Mouse (Mus musculus) heart, embryonic 12.5 days (tissue): ENCODE measurements around the gene Ldhal6b. TPM values are rescaled to one million over a fixed set of nuclear protein-coding genes. Genes with fewer than 3 reads are reported as not detected.
"Not testable (repeated sequence)": the region's sequence is repeated elsewhere in the genome, so short reads cannot be mapped to it uniquely, and the experiment has no call there.

ENCODE experiments used
- ATAC-seq: fragments of 200-750 bp; cut with Nextera tagmentation; 2 replicates; pipeline ENCODE4 v1.8.0; 2017; ENCODE audit warnings: moderate TSS enrichment, moderate library complexity; ENCODE audit not compliant: insufficient number of reproducible peaks, low FRiP score
- H3K27ac ChIP-seq: fragments of 300-500 bp; sonication (generic); 2 replicates; pipeline ENCODE4 v1.5.1; 2016; ENCODE audit warnings: mild to moderate bottlenecking, moderate library complexity; ENCODE audit not compliant: poor library complexity, severe bottlenecking
- H3K27me3 ChIP-seq: fragments of 300-500 bp; sonication (generic); replicated peaks from 2 replicates; pipeline ENCODE4 v1.6.1; 2016; ENCODE audit warnings: mild to moderate bottlenecking, moderate library complexity
- H3K36me3 ChIP-seq: fragments of 300-500 bp; sonication (generic); 2 replicates; pipeline ENCODE4 v1.6.1; 2016; ENCODE audit warnings: mild to moderate bottlenecking, moderate library complexity
- H3K4me1 ChIP-seq: fragments of 300-500 bp; sonication (generic); replicated peaks from 2 replicates; pipeline ENCODE4 v1.6.1; 2016; ENCODE audit warnings: mild to moderate bottlenecking
- H3K4me2 ChIP-seq: fragments of 300-500 bp; sonication (generic); 2 replicates; pipeline ENCODE4 v1.6.1; 2016; ENCODE audit warnings: mild to moderate bottlenecking, moderate library complexity
- H3K4me3 ChIP-seq: fragments of 300-500 bp; sonication (generic); 2 replicates; pipeline ENCODE4 v1.5.1; 2016; ENCODE audit warnings: mild to moderate bottlenecking
- H3K9ac ChIP-seq: fragments of 300-500 bp; sonication (generic); 2 replicates; pipeline ENCODE4 v1.6.1; 2016; ENCODE audit warnings: mild to moderate bottlenecking, moderate library complexity
- H3K9me3 ChIP-seq: fragments of 300-500 bp; sonication (generic); replicated peaks from 2 replicates; pipeline ENCODE4 v1.6.1; 2016; ENCODE audit warnings: mild to moderate bottlenecking, moderate library complexity
- WGBS: fragments of 180-500 bp; shearing (Covaris S2); methylation state at CpG from one replicate; pipeline ENCODE4 v1.1.7; 2016; 5-methylcytosine and 5-hydroxymethylcytosine counted together
- polyA plus RNA-seq: library from polyadenylated mRNA; unstranded; fragments of >200 nt; fragmentation: Nextera tagmentation; extraction: Ambion mirVana; gene quantifications from 2 replicates; pipeline ENCODE4 v1.2.1, GENCODE M21; 2016

Ldhal6b gene
- polyA plus RNA-seq: not detected in 2 replicates

DNA sequence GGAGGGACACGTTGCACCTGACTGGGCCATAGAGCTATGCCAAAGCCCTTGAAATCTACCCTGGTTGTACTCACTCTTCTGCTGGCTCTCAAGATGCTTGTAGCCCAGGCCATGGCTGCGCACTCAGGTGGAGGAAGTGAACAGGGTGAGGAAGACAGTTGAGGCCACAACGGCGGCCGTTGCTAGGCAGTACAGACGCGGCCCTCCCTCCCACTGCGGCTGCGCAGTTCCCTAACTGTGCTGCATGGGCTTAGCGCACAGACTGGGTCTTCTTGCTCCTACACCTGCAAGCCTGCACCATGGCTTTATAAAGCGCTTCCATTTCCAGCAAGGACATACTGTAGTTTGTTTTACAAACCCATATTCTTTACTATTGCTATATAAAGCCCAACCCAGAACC lies at the start of gene Ldhal6b:
Gene Ldhal6b, minus strand, starts transcription at position 223 of the 400 bp plus-strand sequence.
- WGBS: 96% methylated on average over 11 of the region's 11 CpGs
- no peak within 1 kb of the TSS for H3K4me2 ChIP-seq
- H3K9me3 ChIP-seq: no peaks in the 10 kb centered on the region; the same call in 1 of the 2 replicates
- no peak for ATAC-seq
- no peak within 1 kb of the TSS for H3K27ac ChIP-seq
- H3K4me3 ChIP-seq: no peak within 1 kb of the TSS
- H3K9ac ChIP-seq: no peak within 1 kb of the TSS
- peaks cover 29% of the 10 kb centered on the region; the same call in 1 of the 2 replicates for H3K36me3 ChIP-seq
- H3K27me3 ChIP-seq: no peaks in the 10 kb centered on the region
- peaks cover 24% of the 10 kb centered on the region for H3K4me1 ChIP-seq

DNA sequence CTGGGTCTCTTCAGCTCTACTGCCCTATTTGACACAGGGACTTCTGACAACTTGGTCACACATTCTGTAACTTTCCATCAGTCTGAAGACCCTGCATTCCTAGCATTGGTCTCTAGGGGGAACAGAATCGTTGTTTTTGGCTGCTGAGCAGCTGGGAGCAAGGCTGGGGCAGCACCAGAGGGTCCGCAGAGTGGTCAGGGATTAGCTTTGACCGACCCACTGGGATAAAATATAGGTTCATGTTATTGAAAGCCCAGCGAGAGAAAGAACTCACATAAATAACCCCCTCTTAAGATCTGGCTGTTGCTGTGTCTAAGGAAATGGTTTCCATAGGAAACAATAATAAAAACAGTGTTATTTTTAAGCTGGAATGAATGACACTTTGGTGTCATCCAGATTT lies 48.6 kb upstream of the Ldhal6b start:
- no peak for ATAC-seq
- Histone ChIP-seq H3K4me1 (no peaks in the 10 kb centered on the region), H3K9me3 (no peaks in the 10 kb centered on the region), H3K9ac (no peak overlapping the region), H3K36me3 (no peaks in the 10 kb centered on the region), H3K4me2 (no peak overlapping the region), H3K27me3 (0 out of 2 replicates have a peak, but pooled peaks cover 7% of the 10 kb centered on the region), H3K27ac (no peak overlapping the region), H3K4me3 (no peak overlapping the region)
- WGBS: 45% methylated on average over 4 of the region's 4 CpGs

DNA sequence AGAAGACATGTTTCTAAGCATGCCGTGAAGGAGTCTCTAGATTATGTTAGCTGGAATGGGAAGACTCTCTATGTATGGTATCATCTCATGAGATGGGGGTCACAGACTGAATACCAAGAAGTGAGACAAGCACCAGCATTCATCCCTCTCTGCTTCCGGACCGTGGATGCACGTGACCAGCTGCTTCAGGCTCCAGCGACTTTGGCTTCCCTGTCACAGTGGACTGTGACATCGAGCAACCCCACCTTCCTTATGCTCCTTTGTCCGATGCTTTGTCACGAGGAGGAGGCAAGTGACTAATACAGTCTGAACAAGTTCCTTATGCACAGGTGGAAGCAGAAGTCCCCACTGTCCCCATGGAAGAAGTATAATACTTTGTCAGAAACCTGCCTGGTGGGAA lies 48.2 kb upstream of the Ldhal6b start:
- WGBS: 78% methylated on average over 8 of the region's 8 CpGs
- Histone ChIP-seq H3K9ac (no peak overlapping the region), H3K4me2 (no peak overlapping the region)

DNA sequence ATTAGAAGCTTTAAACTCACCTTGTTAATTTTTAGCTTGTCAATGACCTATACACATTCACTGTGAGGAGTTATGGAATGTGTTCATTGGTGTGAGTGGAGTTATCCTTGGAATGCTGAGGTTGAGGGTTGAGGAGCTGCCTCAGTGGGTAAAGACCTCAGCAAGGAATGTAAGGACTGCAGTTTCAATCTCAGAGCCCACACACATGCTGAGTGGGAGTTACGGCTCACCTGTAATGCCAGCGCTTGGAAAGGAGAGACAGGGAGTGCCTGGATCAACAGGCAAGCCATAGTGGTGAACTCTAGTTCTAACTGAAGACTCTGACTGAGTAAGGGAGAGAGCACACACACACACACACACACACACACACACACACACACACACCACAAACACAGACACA lies 45.3 kb upstream of the Ldhal6b start:
- Histone ChIP-seq H3K27me3 (peaks cover 4% of the 10 kb centered on the region; the same call in 1 of the 2 replicates), H3K9ac (no peak overlapping the region), H3K4me3 (no peak overlapping the region), H3K27ac (no peak overlapping the region), H3K4me1 (no peaks in the 10 kb centered on the region), H3K4me2 (no peak overlapping the region), H3K36me3 (no peaks in the 10 kb centered on the region), H3K9me3 (no peaks in the 10 kb centered on the region)
- ATAC-seq: no peak
- 80% methylated on average over 2 of the region's 2 CpGs for WGBS

More for the DNA sequence above, 48.2 kb upstream of the Ldhal6b start:
- Histone ChIP-seq H3K36me3 (no peaks in the 10 kb centered on the region), H3K27ac (no peak overlapping the region), H3K27me3 (0 out of 2 replicates have a peak, but pooled peaks cover 7% of the 10 kb centered on the region), H3K9me3 (no peaks in the 10 kb centered on the region), H3K4me3 (no peak overlapping the region), H3K4me1 (no peaks in the 10 kb centered on the region)
- ATAC-seq: no peak

DNA sequence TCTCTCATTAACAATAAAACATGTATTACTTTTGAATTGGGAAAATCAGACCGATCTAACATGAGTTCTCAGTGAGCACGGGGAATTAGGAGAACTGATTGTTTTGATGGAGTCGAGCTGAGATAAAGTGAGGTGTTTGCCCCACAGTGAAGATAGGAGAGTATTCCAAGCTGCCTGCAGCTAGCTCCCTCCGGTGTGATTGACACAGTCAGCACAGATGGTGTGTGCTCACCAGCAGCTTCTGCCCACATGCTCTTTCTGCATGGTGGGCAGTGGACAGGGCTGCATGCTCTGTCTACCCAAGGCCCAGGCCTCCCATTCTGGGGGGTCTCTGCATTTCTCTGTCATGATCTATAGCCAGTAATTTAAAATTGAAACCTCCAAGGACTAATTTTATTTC lies 35.1 kb upstream of the Ldhal6b start:
- H3K27me3 ChIP-seq: peaks cover 12% of the 10 kb centered on the region; the same call in 1 of the 2 replicates
- 49% methylated on average over 4 of the region's 4 CpGs for WGBS

DNA sequence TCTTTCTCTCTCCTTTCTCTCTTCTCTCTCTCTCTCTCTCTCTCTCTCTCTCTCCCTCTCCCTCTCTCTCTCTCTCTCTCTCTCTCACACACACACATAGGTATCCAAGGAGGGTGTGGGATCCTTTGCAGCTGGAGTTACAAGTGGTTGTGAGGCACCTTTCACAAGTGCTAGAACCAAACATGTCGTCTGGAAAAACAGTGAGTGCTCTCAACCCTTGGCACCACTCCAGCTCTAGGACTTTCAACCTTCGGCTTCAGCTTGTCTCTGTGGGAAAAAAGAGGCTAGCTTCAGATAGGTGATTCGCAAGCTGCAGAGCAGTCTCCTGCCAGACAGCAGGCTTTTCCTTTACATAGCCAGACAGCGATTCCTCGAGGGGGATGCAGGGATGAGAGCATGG lies 25.2 kb upstream of the Ldhal6b start:
- 31% methylated on average over 5 of the region's 5 CpGs for WGBS
- no peak overlapping the region for H3K27ac ChIP-seq

More for the DNA sequence above, 35.1 kb upstream of the Ldhal6b start:
- Histone ChIP-seq H3K4me2 (no peak overlapping the region), H3K9me3 (no peaks in the 10 kb centered on the region), H3K27ac (no peak overlapping the region), H3K36me3 (no peaks in the 10 kb centered on the region), H3K9ac (no peak overlapping the region), H3K4me1 (peaks cover 3% of the 10 kb centered on the region), H3K4me3 (no peak overlapping the region)
- ATAC-seq: no peak

GRCm38 (mm10) chr17:5443260-5443659 lies 24.7 kb upstream of the Ldhal6b start:
- Histone ChIP-seq H3K27ac (no peak overlapping the region), H3K27me3 (peaks cover 18% of the 10 kb centered on the region), H3K36me3 (no peaks in the 10 kb centered on the region), H3K9ac (no peak overlapping the region), H3K4me2 (no peak overlapping the region), H3K9me3 (no peaks in the 10 kb centered on the region), H3K4me3 (no peak overlapping the region), H3K4me1 (peaks cover 18% of the 10 kb centered on the region)
- no peak for ATAC-seq
- WGBS: 57% methylated on average over 3 of the region's 3 CpGs

More for the DNA sequence above, 25.2 kb upstream of the Ldhal6b start:
- H3K4me2 ChIP-seq: no peak overlapping the region
- no peak overlapping the region for H3K9ac ChIP-seq
- H3K4me3 ChIP-seq: no peak overlapping the region
- peaks cover 17% of the 10 kb centered on the region for H3K4me1 ChIP-seq
- H3K27me3 ChIP-seq: peaks cover 18% of the 10 kb centered on the region
- no peaks in the 10 kb centered on the region for H3K9me3 ChIP-seq
- ATAC-seq: no peak
- H3K36me3 ChIP-seq: no peaks in the 10 kb centered on the region

DNA sequence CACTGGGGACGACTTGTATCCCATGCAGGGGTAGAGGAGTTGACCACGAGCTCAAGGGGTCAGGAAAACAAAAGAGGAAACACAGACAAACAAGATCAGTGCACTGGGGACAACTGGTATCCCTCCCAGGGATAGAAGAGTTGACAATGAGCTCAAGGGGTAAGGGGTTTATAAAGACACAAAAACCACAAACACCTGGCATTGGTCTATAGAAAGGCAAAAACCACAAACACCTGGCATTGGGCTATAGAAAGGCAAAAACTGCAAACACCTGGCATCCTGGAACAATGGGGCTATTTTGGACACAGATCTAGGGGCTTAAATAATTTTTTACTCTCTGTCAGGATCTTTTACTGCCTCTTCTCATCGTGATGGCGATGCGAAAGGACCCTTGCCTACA lies 23.8 kb upstream of the Ldhal6b start:
- WGBS: 76% methylated on average over 5 of the region's 5 CpGs
- H3K4me2 ChIP-seq, ATAC-seq, H3K27ac ChIP-seq, H3K9ac ChIP-seq, H3K9me3 ChIP-seq, H3K36me3 ChIP-seq, H3K4me3 ChIP-seq: not testable (repeated sequence)
- H3K27me3 ChIP-seq: peaks cover 18% of the 10 kb centered on the region
- peaks cover 18% of the 10 kb centered on the region for H3K4me1 ChIP-seq

- H3K9me3 ChIP-seq: no peaks in the 10 kb centered on the region
- H3K4me3 ChIP-seq: peak within 1 kb of the TSS; percentile 83
- H3K27me3 ChIP-seq: peaks cover 12% of the 10 kb centered on the region; the same call in 1 of the 2 replicates
- under 1% methylated on average over 27 of the region's 27 CpGs for WGBS
- H3K36me3 ChIP-seq: no peaks in the 10 kb centered on the region
- H3K9ac ChIP-seq: peak within 1 kb of the TSS; percentile 89
- peak within 1 kb of the TSS; percentile 95 for H3K4me2 ChIP-seq
- H3K27ac ChIP-seq: peak within 1 kb of the TSS; percentile 57; the same call in 1 of the 2 replicates
- H3K4me1 ChIP-seq: peaks cover 18% of the 10 kb centered on the region
- ATAC-seq: peak; percentile 87
Measured at GRCm38 (mm10) chr17:5440159-5440971, 21.8 kb upstream of the Ldhal6b start, which contains the start of gene Tmem242. Tmem242 (minus strand) TSS chr17:5440259.

GRCm38 (mm10) chr17:5439831-5440158 lies 21.2 kb upstream of the Ldhal6b start:
- no peaks in the 10 kb centered on the region for H3K9me3 ChIP-seq
- H3K36me3 ChIP-seq: no peaks in the 10 kb centered on the region
- ATAC-seq: peak; percentile 10; the same call in 1 of the 2 replicates
- H3K4me1 ChIP-seq: peaks cover 18% of the 10 kb centered on the region
- peak overlapping the region; percentile 57; the same call in 1 of the 2 replicates for H3K27ac ChIP-seq
- H3K27me3 ChIP-seq: peaks cover 12% of the 10 kb centered on the region; the same call in 1 of the 2 replicates
- WGBS: under 1% methylated on average over 8 of the region's 8 CpGs
- peak overlapping the region; percentile 95 for H3K4me2 ChIP-seq
- H3K4me3 ChIP-seq: peak overlapping the region; percentile 83
- H3K9ac ChIP-seq: peak overlapping the region; percentile 89

DNA sequence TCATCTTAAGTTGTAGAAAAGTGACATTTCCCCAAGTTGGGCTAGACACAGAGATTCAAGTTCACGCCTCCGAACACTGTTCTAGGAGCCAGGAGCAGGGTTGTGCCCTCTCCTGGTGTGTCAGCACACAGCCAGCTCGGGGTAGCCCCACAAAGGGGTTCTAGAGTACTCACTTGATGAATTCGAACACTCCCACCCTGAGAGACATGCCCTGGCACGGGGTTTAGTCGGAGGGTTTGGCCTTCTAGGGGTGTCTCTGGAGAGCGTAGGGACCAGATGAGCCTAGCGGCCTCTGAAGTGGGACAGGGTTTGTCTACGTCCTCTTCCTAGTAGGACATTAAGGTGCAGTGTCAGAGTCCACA lies 11.2 kb upstream of the Ldhal6b start:
- Histone ChIP-seq H3K27ac (no peak overlapping the region), H3K9me3 (no peaks in the 10 kb centered on the region), H3K27me3 (no peaks in the 10 kb centered on the region), H3K4me1 (peaks cover 12% of the 10 kb centered on the region), H3K9ac (no peak overlapping the region), H3K4me3 (no peak overlapping the region), H3K4me2 (no peak overlapping the region), H3K36me3 (peaks cover 44% of the 10 kb centered on the region)
- peak; percentile 23; the same call in 1 of the 2 replicates for ATAC-seq
- WGBS: 77% methylated on average over 9 of the region's 9 CpGs
